Mouse (Mus musculus): ENCODE measurements around the gene Tgfbr3l.
A peak's percentile ranks its signal among the peaks of the same experiment; 100 is the strongest.
"Not testable (repeated sequence)": the region's sequence is repeated elsewhere in the genome, so short reads cannot be mapped to it uniquely, and the experiment has no call there.

The Tgfbr3l gene

GRCm38 (mm10) chr8:4238434-4239192 is 9.4 kb upstream of the Tgfbr3l start, which contains the start of the genes Map2k7 and Gm49320:
Gene Map2k7 (plus strand): TSS chr8:4238740.
Gene Gm49320 (plus strand): TSS chr8:4238865.
- peak; percentile 100 for DNase-seq

- DNase-seq: no peak
Observed at GRCm38 (mm10) chr8:4239193-4239890, 8.7 kb upstream of the Tgfbr3l start.

- no peak for DNase-seq
Observed at GRCm38 (mm10) chr8:4245061-4245460, 3.0 kb upstream of the Tgfbr3l start.

GRCm38 (mm10) chr8:4245737-4246136 is 2.3 kb upstream of the Tgfbr3l start:
- no peak for DNase-seq

- no peak for DNase-seq
Observed at GRCm38 (mm10) chr8:4247241-4247640, 773 bp upstream of the Tgfbr3l start.

- DNase-seq: no peak
Observed at GRCm38 (mm10) chr8:4249213-4249612, 1.2 kb downstream of the Tgfbr3l start.

GRCm38 (mm10) chr8:4250306-4250970 is 2.4 kb downstream of the Tgfbr3l start:
- DNase-seq: peak; percentile 93

GRCm38 (mm10) chr8:4252116-4252760 is 4.2 kb downstream of the Tgfbr3l start:
- DNase-seq: no peak

GRCm38 (mm10) chr8:4252934-4253841 is 5.2 kb downstream of the Tgfbr3l start, which contains the start of gene Snapc2:
Gene Snapc2 (plus strand): TSS chr8:4253080.
- DNase-seq: peak; percentile 95

GRCm38 (mm10) chr8:4254001-4254400 is 6.0 kb downstream of the Tgfbr3l start:
- peak; percentile 75 for DNase-seq

- not testable (repeated sequence) for DNase-seq
Observed at GRCm38 (mm10) chr8:4255471-4255870, 7.5 kb downstream of the Tgfbr3l start.

- DNase-seq: peak; percentile 82
Observed at GRCm38 (mm10) chr8:4256911-4257310, 8.9 kb downstream of the Tgfbr3l start.

GRCm38 (mm10) chr8:4257350-4257749 is 9.3 kb downstream of the Tgfbr3l start:
- no peak for DNase-seq

GRCm38 (mm10) chr8:4258233-4258632 is 10.2 kb downstream of the Tgfbr3l start:
- DNase-seq: peak; percentile 91

- no peak for DNase-seq
Observed at GRCm38 (mm10) chr8:4258678-4259077, 10.7 kb downstream of the Tgfbr3l start.

- peak; percentile 94 for DNase-seq
Observed at GRCm38 (mm10) chr8:4259125-4259804, 11.3 kb downstream of the Tgfbr3l start, which contains the start of gene Ctxn1. Gene Ctxn1 (minus strand): TSS chr8:4259274.

- no peak for DNase-seq
Observed at GRCm38 (mm10) chr8:4259805-4260170, 11.8 kb downstream of the Tgfbr3l start.

GRCm38 (mm10) chr8:4263105-4263791 is 15.2 kb downstream of the Tgfbr3l start:
- DNase-seq: no peak

GRCm38 (mm10) chr8:4265160-4265914 is 17.3 kb downstream of the Tgfbr3l start:
- DNase-seq: no peak

GRCm38 (mm10) chr8:4267627-4268026 is 19.6 kb downstream of the Tgfbr3l start:
- DNase-seq: no peak
